ENCODE assay signal across 33 mouse cellular contexts in the genomic region with DNA sequence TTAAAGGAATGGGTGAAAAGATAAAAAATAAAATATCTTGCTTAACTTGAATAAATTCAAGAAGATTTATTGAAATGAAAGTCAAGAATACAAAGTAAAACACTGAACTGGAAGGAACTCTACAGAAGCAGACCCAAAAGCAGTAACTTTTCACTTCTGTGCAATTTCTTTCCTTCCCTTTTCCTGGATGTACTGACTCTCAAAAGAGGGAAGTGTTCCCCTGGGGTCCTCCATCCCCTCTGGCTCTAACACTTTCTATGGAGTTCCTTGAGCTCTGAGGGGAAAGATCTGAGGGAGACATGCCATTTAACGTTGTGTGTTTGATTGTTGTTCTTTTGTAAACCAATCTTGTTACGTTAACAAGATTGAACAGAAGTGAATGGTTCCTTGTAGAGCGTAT.
"Had no signal": no experiment of that assay in that cellular context is flagged by ENCODE, and none has a peak within 500 bp of the region (broad histone marks: within the 10 kb centered on the region; RNA-seq: fewer than 3 reads in every experiment).

No protein-coding gene starts in this region.

- ATAC-seq: hindbrain, embryonic 16.5 days; hindbrain, postnatal 0 days; inflammation-experienced regulatory T-cells, adult 6 months; intestine, embryonic 15.5 days; intestine, embryonic 16.5 days; intestine, postnatal 0 days had no signal

- H3K36me3 ChIP-seq: heart, embryonic 10.5 days; heart, embryonic 12.5 days; heart, embryonic 13.5 days; heart, embryonic 15.5 days; hindbrain, embryonic 10.5 days; hindbrain, embryonic 12.5 days; hindbrain, embryonic 13.5 days; hindbrain, embryonic 15.5 days; intestine, embryonic 15.5 days had no signal

- H3K27me3 ChIP-seq: heart, embryonic 12.5 days; heart, embryonic 13.5 days; heart, embryonic 15.5 days; hindbrain, embryonic 12.5 days; hindbrain, embryonic 13.5 days; hindbrain, embryonic 15.5 days; intestine, embryonic 15.5 days had no signal

- DNase-seq: heart, postnatal 14 days; heart, postnatal 36 days; heart, postnatal 4 days; kidney, adult 11 months; kidney, adult 18-20 months; kidney, adult 2 months; kidney, adult 8-10 months; kidney, adult 9 months; kidney, postnatal 10 days; kidney, postnatal 14 days; kidney, postnatal 25 days; kidney, postnatal 36 days; kidney, postnatal 4 days; layer of hippocampus, adult 9-11 months; layer of hippocampus, postnatal 36 days had no signal

- H3K4me3 ChIP-seq: heart, embryonic 10.5 days; heart, embryonic 12.5 days; heart, embryonic 13.5 days; heart, embryonic 15.5 days; hindbrain, embryonic 10.5 days; hindbrain, embryonic 12.5 days; hindbrain, embryonic 13.5 days; hindbrain, embryonic 15.5 days; intestine, embryonic 15.5 days; layer of hippocampus, adult 2 months had no signal

- H3K9ac ChIP-seq: heart, embryonic 12.5 days; heart, embryonic 13.5 days; heart, embryonic 15.5 days; hindbrain, embryonic 12.5 days; hindbrain, embryonic 13.5 days; hindbrain, embryonic 14.5 days; hindbrain, embryonic 15.5 days; intestine, embryonic 15.5 days had no signal

- H3K9me3 ChIP-seq: heart, embryonic 10.5 days; heart, embryonic 12.5 days; heart, embryonic 13.5 days; heart, embryonic 15.5 days; hindbrain, embryonic 10.5 days; hindbrain, embryonic 12.5 days; hindbrain, embryonic 13.5 days; hindbrain, embryonic 15.5 days; intestine, embryonic 15.5 days had no signal

- H3K27ac ChIP-seq: heart, embryonic 10.5 days; heart, embryonic 13.5 days; heart, embryonic 15.5 days; hindbrain, embryonic 10.5 days; hindbrain, embryonic 12.5 days; hindbrain, embryonic 13.5 days; hindbrain, embryonic 14.5 days; hindbrain, embryonic 15.5 days; hindbrain, postnatal 0 days; intestine, embryonic 15.5 days; kidney, postnatal 0 days; layer of hippocampus, adult 2 months had no signal

- H3K4me2 ChIP-seq: heart, embryonic 11.5 days; heart, embryonic 12.5 days; heart, embryonic 13.5 days; heart, embryonic 15.5 days; hindbrain, embryonic 12.5 days; hindbrain, embryonic 13.5 days; hindbrain, embryonic 14.5 days; hindbrain, embryonic 15.5 days; intestine, embryonic 15.5 days had no signal

- H3K4me1 ChIP-seq: heart, embryonic 10.5 days; heart, embryonic 12.5 days; heart, embryonic 13.5 days; heart, embryonic 15.5 days; hindbrain, embryonic 15.5 days; intestine, embryonic 15.5 days had no signal
